Mouse (Mus musculus) liver, postnatal 0 days (tissue): ENCODE data around the gene Fam240a.

ENCODE experiments used
- CTCF ChIP-seq: sonication (generic); IDR thresholded peaks from 2 replicates; pipeline ENCODE4 v1.5.1; 2016; ENCODE audit warnings: antibody characterized with exemption, low read depth
- EP300 ChIP-seq: IDR thresholded peaks from 2 replicates; pipeline ENCODE4 v1.6.1; 2016; ENCODE audit warnings: antibody characterized with exemption, low read depth, mild to moderate bottlenecking

DNA sequence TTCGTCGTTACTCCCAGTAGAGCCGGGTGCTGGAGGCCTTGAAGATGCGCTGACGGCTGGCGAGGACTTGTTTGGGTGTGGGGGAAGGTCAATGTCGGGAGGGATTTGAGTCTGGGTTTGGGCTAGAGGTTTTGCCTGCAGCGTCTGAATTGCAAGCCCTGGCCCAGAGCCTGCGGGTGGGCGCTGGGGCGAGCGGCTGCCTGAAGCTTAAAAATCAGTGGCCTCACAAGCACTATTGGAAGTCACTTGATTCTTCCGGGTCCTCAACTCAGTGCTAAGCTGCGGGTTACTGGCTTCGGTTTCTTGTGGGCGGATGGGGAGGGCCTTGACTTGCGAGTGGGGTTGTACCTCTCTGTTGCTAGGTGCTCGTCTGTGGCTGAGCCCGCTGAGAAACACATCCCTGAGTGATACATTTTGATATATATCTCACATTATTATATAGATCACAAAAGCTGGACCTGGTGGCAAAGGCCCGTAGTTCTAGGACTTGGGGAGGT lies 29.9 kb upstream of the Fam240a start:
- TF ChIP-seq CTCF (no peak), EP300 (no peak)
